Mouse (Mus musculus): ENCODE results near the gene Vps26a. TPM values are rescaled to one million over a fixed set of nuclear protein-coding genes. Genes with fewer than 3 reads are reported as not detected.
"Not testable (repeated sequence)": the region's sequence is repeated elsewhere in the genome, so short reads cannot be mapped to it uniquely, and the experiment has no call there.

The Vps26a gene
- polyA plus RNA-seq, 1 experiment, result 73.3 TPM

DNA sequence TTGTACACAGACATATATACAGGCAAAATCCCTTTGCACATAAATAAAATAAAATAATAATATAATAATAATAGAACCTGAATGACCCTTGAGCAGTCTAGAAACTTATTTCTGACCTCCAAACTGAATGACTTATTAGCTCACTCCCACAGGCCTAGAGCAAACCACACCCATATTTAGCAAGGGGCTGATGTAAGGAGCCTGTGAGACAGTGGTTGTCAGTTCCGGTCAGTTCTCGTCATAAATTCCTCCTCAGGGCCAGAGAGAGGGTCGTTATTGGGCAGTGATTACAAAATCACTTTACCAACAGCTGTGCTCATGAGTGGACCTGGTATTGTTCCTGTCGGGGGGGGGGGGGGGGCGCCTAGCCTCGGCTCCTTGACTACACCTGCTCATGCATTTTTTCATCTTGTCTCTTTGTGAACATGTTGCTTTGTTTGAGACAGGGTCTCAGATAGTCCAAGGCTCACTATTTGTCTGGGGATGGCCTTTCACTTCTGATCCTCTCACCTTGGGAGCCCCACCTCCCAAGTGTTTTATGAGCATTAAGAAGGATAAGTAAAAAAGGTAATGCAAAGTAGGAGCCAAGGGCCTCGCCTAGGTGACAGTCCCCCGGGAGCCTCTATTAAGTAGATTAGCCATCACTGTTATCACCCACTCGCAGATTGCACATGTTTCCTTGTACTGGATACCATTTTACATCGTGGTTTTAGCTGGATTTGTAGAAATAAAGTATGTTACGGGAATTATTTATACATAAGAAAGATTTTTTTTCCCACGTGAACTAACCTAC, 17.4 kb upstream of the Vps26a start:
- no peaks in the 10 kb centered on the region for H3K9me3 ChIP-seq (replicated peaks; ENCODE audit: control insufficient read depth, insufficient read depth, low read length, poor library complexity, severe bottlenecking)
- H3K27ac ChIP-seq (ENCODE audit: insufficient read depth, low read length), result no peak overlapping the region
- H3K9ac ChIP-seq (ENCODE audit: low read depth, poor library complexity, severe bottlenecking), result no peak overlapping the region
- H3K36me3 ChIP-seq (ENCODE audit: control insufficient read depth, insufficient read depth, low read length, poor library complexity, severe bottlenecking), result no peaks in the 10 kb centered on the region
- H3K4me3 ChIP-seq (ENCODE audit: low read depth, low read length), result no peak overlapping the region
- no peaks in the 10 kb centered on the region for H3K4me1 ChIP-seq (ENCODE audit: control insufficient read depth, insufficient read depth, low read length)
- no peaks in the 10 kb centered on the region for H3K27me3 ChIP-seq (ENCODE audit: control insufficient read depth, insufficient read depth, low read length, poor library complexity, severe bottlenecking)
- no peak for TF ChIP-seq POLR2A (IDR thresholded peaks at IDR 0.05; ENCODE audit: insufficient read depth, low read length)
- no peak for TF ChIP-seq CTCF (IDR thresholded peaks at IDR 0.05; ENCODE audit: low read depth, low read length)
- no peak for TF ChIP-seq EP300 (IDR thresholded peaks at IDR 0.05; ENCODE audit: insufficient read depth, low read depth, low read length)

DNA sequence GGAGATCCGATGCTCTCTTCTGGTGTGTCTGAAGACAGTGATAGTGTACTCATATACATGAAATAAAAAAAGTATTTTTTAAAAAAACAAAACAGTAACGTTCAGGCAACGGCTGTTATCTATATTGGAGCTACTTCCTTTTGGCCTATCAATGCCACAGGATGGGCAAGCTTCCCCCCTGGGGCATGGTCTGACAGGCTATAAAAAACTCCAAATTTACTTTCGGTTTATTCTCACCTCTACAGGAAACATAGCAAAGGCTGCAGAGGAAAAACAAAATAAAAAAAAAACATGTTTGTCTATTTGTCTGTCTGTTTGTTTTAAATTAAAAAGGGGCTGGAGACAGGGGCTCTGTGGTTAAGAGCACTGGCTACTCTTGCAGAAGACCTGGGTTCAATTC, 16.7 kb upstream of the Vps26a start:
- no peaks in the 10 kb centered on the region for H3K4me1 ChIP-seq (ENCODE audit: control insufficient read depth, insufficient read depth, low read length)

DNA sequence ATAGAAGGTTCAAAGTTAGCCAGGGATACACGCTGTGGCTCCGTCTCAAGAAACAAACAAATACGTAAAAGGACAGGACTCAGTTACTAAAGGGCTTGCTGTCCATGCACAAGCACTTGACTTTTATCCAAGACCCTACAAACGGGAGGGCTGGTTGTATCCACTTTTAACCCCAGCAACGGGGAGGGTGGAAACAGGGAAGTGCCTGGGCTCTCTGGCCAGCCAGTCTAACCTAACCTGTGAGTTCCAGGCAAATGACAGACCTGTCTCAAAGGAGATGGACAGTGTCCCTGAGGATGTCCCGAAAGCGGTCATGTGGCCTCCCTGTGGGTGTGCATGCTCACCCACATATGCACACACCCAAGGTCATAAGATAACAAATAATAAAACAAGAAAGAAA, 15.3 kb upstream of the Vps26a start:
- H3K27ac ChIP-seq (ENCODE audit: insufficient read depth, low read length), result no peak overlapping the region
- H3K27me3 ChIP-seq (ENCODE audit: control insufficient read depth, insufficient read depth, low read length, poor library complexity, severe bottlenecking), result no peaks in the 10 kb centered on the region
- H3K36me3 ChIP-seq (ENCODE audit: control insufficient read depth, insufficient read depth, low read length, poor library complexity, severe bottlenecking), result no peaks in the 10 kb centered on the region
- H3K9me3 ChIP-seq (replicated peaks; ENCODE audit: control insufficient read depth, insufficient read depth, low read length, poor library complexity, severe bottlenecking), result no peaks in the 10 kb centered on the region
- H3K4me3 ChIP-seq (ENCODE audit: low read depth, low read length), result no peak overlapping the region
- no peak overlapping the region for H3K9ac ChIP-seq (ENCODE audit: low read depth, poor library complexity, severe bottlenecking)
- no peaks in the 10 kb centered on the region for H3K4me1 ChIP-seq (ENCODE audit: control insufficient read depth, insufficient read depth, low read length)
- TF ChIP-seq EP300 (IDR thresholded peaks at IDR 0.05; ENCODE audit: insufficient read depth, low read depth, low read length) (no peak), POLR2A (IDR thresholded peaks at IDR 0.05; ENCODE audit: insufficient read depth, low read length) (no peak), CTCF (IDR thresholded peaks at IDR 0.05; ENCODE audit: low read depth, low read length) (no peak)

More for the DNA sequence above, 16.7 kb upstream of the Vps26a start:
- Histone ChIP-seq H3K27me3 (ENCODE audit: control insufficient read depth, insufficient read depth, low read length, poor library complexity, severe bottlenecking) (no peaks in the 10 kb centered on the region), H3K9ac (ENCODE audit: low read depth, poor library complexity, severe bottlenecking) (no peak overlapping the region), H3K9me3 (replicated peaks; ENCODE audit: control insufficient read depth, insufficient read depth, low read length, poor library complexity, severe bottlenecking) (no peaks in the 10 kb centered on the region), H3K4me3 (ENCODE audit: low read depth, low read length) (no peak overlapping the region), H3K27ac (ENCODE audit: insufficient read depth, low read length) (no peak overlapping the region), H3K36me3 (ENCODE audit: control insufficient read depth, insufficient read depth, low read length, poor library complexity, severe bottlenecking) (no peaks in the 10 kb centered on the region)
- TF ChIP-seq CTCF (IDR thresholded peaks at IDR 0.05; ENCODE audit: low read depth, low read length) (no peak), POLR2A (IDR thresholded peaks at IDR 0.05; ENCODE audit: insufficient read depth, low read length) (no peak), EP300 (IDR thresholded peaks at IDR 0.05; ENCODE audit: insufficient read depth, low read depth, low read length) (no peak)

DNA sequence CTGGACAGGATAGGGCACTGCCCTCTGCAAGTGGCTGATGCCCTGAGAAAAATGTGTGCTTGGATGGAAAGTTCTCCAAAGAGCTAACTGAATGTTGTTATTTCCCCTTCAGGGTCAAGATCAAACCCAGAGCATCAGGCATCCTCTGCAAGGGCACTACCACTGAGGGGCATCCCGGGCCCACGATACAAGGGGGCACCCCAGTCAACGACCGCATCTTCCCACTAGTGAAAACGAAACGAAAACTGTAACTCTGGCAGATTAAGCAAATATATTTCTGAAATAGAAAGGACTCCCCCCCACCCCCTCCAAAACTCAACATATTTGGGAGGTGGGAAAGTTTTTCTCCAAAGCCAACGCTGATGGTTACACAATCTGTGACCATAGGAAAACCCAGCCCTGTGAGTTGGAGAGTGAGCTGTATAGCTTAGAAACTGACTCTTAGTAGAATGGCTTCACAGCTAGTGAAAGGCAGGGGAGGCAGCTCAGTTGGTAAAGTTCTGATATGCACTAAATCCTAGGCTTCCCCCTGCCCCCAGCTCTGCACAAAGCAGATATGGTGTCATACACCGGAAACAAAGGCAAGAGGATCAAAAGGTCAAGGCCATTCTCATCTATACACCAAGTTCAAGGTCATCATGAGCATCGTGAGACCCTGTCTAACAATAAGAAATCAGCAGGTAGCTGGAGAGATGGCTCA, 14.5 kb upstream of the Vps26a start:
- no peaks in the 10 kb centered on the region for H3K4me1 ChIP-seq (ENCODE audit: control insufficient read depth, insufficient read depth, low read length)
- no peaks in the 10 kb centered on the region for H3K27me3 ChIP-seq (ENCODE audit: control insufficient read depth, insufficient read depth, low read length, poor library complexity, severe bottlenecking)
- no peak overlapping the region for H3K4me3 ChIP-seq (ENCODE audit: low read depth, low read length)
- no peak overlapping the region for H3K27ac ChIP-seq (ENCODE audit: insufficient read depth, low read length)
- H3K9me3 ChIP-seq (replicated peaks; ENCODE audit: control insufficient read depth, insufficient read depth, low read length, poor library complexity, severe bottlenecking), result no peaks in the 10 kb centered on the region
- TF ChIP-seq POLR2A (IDR thresholded peaks at IDR 0.05; ENCODE audit: insufficient read depth, low read length), result no peak
- TF ChIP-seq EP300 (IDR thresholded peaks at IDR 0.05; ENCODE audit: insufficient read depth, low read depth, low read length), result no peak
- TF ChIP-seq CTCF (IDR thresholded peaks at IDR 0.05; ENCODE audit: low read depth, low read length), result no peak
- no peaks in the 10 kb centered on the region for H3K36me3 ChIP-seq (ENCODE audit: control insufficient read depth, insufficient read depth, low read length, poor library complexity, severe bottlenecking)
- H3K9ac ChIP-seq (ENCODE audit: low read depth, poor library complexity, severe bottlenecking), result no peak overlapping the region

DNA sequence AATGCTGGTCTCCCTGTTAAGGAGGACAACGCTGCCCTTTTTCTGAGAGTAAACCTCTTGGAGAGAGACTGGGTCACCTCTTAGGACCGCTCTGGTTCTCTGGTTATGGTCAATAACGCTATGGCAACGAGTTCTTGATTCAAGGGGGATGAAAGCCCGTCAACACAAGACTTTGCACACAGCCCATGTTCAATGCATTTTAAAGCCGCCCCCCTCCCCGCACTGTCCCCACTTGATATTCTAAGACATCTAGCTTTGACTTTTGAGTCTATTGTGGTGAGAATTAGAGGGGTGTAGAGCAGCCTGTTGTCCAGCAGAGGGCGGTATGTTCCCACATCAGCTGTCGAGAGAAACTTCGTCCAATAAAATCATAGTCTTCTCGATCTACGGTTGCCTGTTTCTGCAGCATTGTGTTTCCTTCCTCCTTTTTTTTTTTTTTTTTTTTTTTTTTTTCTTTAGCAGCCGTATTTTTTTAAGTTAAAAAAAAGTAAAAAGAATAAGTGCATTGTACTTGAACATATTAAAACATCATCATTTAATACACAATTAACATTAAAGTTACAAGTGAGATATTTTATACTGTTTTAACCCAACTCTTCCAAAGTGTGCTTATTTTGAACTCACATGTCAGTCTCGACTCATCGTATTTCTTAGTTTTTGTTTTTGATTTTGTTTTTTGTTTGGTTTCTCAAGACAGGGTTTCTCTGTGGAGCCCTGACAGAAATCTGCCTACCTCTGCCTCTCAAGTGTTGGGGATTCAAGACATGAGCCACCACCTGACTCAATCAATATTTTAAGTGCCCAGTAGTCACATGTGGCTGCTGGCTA, 13.7 kb upstream of the Vps26a start:
- H3K27me3 ChIP-seq (ENCODE audit: control insufficient read depth, insufficient read depth, low read length, poor library complexity, severe bottlenecking), result no peaks in the 10 kb centered on the region
- H3K4me1 ChIP-seq (ENCODE audit: control insufficient read depth, insufficient read depth, low read length), result no peaks in the 10 kb centered on the region
- H3K9ac ChIP-seq (ENCODE audit: low read depth, poor library complexity, severe bottlenecking), result no peak overlapping the region
- no peaks in the 10 kb centered on the region for H3K36me3 ChIP-seq (ENCODE audit: control insufficient read depth, insufficient read depth, low read length, poor library complexity, severe bottlenecking)
- no peaks in the 10 kb centered on the region for H3K9me3 ChIP-seq (replicated peaks; ENCODE audit: control insufficient read depth, insufficient read depth, low read length, poor library complexity, severe bottlenecking)
- no peak overlapping the region for H3K4me3 ChIP-seq (ENCODE audit: low read depth, low read length)
- TF ChIP-seq POLR2A (IDR thresholded peaks at IDR 0.05; ENCODE audit: insufficient read depth, low read length) (no peak), EP300 (IDR thresholded peaks at IDR 0.05; ENCODE audit: insufficient read depth, low read depth, low read length) (no peak), CTCF (IDR thresholded peaks at IDR 0.05; ENCODE audit: low read depth, low read length) (peak; percentile 67)
- no peak overlapping the region for H3K27ac ChIP-seq (ENCODE audit: insufficient read depth, low read length)

DNA sequence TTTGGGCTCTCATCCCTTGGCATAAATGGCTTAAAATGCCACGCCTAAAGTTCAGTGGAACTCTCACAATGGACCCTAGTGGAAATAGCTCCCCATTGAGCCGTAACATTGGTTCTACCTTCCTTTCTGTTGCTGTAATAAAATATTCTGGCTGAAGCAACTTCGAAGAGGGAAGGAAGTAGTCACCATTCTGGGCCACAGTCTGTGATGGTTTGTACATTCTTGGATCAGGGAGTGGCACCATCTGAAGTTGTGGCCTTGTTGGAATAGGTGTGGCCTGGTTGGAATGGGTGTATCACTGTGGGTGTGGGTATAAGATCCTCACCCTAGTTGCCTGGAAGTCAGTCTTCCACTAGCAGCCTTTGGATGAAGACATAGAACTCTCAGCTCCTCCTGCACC, 5.1 kb upstream of the Vps26a start:
- H3K27me3 ChIP-seq (ENCODE audit: control insufficient read depth, insufficient read depth, low read length, poor library complexity, severe bottlenecking); H3K4me1 ChIP-seq (ENCODE audit: control insufficient read depth, insufficient read depth, low read length); H3K27ac ChIP-seq (ENCODE audit: insufficient read depth, low read length); H3K4me3 ChIP-seq (ENCODE audit: low read depth, low read length); H3K36me3 ChIP-seq (ENCODE audit: control insufficient read depth, insufficient read depth, low read length, poor library complexity, severe bottlenecking); H3K9ac ChIP-seq (ENCODE audit: low read depth, poor library complexity, severe bottlenecking); H3K9me3 ChIP-seq (replicated peaks; ENCODE audit: control insufficient read depth, insufficient read depth, low read length, poor library complexity, severe bottlenecking): not testable (repeated sequence)

Data from ES-Bruce4 (cell line).